Mouse (Mus musculus): ENCODE measurements around the gene Eif4e1b. TPM values are rescaled to one million over a fixed set of nuclear protein-coding genes. Genes with fewer than 3 reads are reported as not detected.

The Eif4e1b gene
- polyA plus RNA-seq, 1 experiment from 2014 or later: not detected

DNA sequence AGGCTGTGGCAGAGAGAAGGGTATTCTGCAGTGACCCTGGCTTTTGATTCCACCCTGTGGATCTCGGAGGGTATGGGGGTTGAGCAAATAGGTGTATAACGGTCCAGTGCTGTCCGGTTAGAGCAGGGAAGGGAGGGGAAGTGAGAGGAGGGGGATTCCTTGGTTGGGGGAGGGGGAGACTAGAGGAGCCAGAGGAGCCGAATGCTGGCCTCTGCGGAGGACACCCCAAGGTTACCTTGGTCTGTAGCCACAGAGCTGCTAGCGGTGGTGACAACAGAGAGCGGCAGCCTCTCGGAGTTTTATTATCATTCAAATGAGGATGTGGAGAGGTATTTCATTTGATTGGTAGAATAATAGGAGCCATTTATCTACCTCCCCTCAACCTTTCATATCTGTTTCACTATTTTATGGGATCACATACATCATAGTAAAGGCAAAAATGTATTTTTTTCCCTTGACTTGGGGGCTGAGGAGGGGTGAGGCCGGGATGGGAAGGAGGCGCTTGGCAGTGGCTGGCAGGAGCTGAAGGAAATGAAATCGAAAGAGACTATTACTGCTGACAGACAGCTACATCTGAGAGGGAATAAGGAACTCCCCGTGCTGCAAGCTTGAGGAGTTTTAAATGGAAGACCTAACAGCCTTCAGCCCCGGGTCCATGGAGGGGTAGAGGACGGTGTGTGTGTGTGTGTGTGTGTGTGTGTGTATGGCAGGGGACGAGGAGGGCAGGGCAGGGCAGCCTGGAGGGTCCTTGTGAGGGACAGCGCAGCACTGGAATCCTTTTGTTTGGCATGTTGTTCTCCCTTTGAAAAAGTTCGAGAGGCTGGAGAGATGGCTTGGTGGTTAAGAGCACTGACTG, 34.8 kb downstream of the Eif4e1b start:
- DNase-seq (ENCODE audit: low spot score) (no peak), ATAC-seq (ENCODE audit: insufficient number of reproducible peaks, low FRiP score, low TSS enrichment, low read depth) (no peak)
- Histone ChIP-seq H3K9ac (ENCODE audit: low read length) (no peak overlapping the region), H3K4me1 (ENCODE audit: control insufficient read depth, insufficient read depth, low read length) (no peaks in the 10 kb centered on the region), H3K9me3 (ENCODE audit: control insufficient read depth, low read length) (no peaks in the 10 kb centered on the region), H3K36me3 (ENCODE audit: control insufficient read depth, insufficient read depth, low read length) (no peaks in the 10 kb centered on the region), H3K27ac (replicated peaks; ENCODE audit: low read depth, low read length) (no peak overlapping the region), H3K4me2 (ENCODE audit: low read depth, severe bottlenecking) (no peak overlapping the region), H3K4me3 (ENCODE audit: low read depth, low read length) (no peak overlapping the region), H3K27me3 (ENCODE audit: control insufficient read depth, insufficient read depth, low read length) (no peaks in the 10 kb centered on the region)
- WGBS: 31% methylated on average over 16 of the region's 17 CpGs

DNA sequence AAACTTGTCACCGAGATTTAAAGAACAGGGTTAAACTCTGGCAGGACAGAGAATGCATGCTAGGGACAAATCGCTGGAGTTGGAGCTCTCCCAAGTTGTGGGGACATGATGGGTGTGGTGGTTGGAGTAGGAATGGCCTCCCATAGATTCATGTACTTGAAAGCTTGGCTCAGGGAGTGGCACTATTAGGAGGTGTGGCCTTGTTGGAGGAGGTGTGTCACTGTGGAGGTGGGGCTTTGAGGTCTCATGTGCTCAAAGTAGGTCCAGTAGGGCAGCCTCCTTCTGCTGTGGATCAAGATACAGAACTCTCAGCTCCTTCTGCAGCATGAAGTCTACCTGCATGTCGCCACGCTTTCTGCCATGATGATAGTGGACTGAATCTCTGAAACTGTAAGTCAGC, 37.3 kb downstream of the Eif4e1b start:
- H3K27ac ChIP-seq (replicated peaks; ENCODE audit: low read depth, low read length): no peak overlapping the region
- no peaks in the 10 kb centered on the region for H3K27me3 ChIP-seq (ENCODE audit: control insufficient read depth, insufficient read depth, low read length)
- H3K4me1 ChIP-seq (ENCODE audit: control insufficient read depth, insufficient read depth, low read length): 0 out of 2 replicates have a peak, but pooled peaks cover 4% of the 10 kb centered on the region
- no peak overlapping the region for H3K4me2 ChIP-seq (ENCODE audit: low read depth, severe bottlenecking)
- no peaks in the 10 kb centered on the region for H3K9me3 ChIP-seq (ENCODE audit: control insufficient read depth, low read length)
- no peak overlapping the region for H3K4me3 ChIP-seq (ENCODE audit: low read depth, low read length)
- ATAC-seq (ENCODE audit: insufficient number of reproducible peaks, low FRiP score, low TSS enrichment, low read depth) (no peak), DNase-seq (ENCODE audit: low spot score) (no peak)
- WGBS: 78% methylated on average over 4 of the region's 4 CpGs
- no peak overlapping the region for H3K9ac ChIP-seq (ENCODE audit: low read length)
- no peaks in the 10 kb centered on the region for H3K36me3 ChIP-seq (ENCODE audit: control insufficient read depth, insufficient read depth, low read length)

DNA sequence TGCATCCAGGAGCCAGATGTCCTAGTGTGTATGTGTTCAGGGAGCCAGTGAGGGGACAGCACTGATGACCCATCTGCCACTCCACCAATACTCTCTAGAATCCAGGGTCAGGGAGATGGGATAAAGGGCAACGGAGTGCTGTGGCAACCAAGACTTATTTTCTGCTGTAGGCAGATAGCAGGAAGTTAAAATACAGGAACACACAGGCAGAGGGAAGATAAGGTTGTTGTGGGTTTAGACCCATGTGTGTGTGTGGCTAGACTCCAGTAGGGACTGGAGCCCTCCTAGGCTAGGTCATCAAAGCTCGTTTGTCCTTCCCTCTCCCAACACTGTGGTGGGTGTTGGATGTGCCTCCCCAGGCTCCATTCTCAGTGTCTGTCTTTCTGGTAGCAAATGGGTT, 38.1 kb downstream of the Eif4e1b start:
- no peaks in the 10 kb centered on the region for H3K36me3 ChIP-seq (ENCODE audit: control insufficient read depth, insufficient read depth, low read length)
- H3K27me3 ChIP-seq (ENCODE audit: control insufficient read depth, insufficient read depth, low read length): no peaks in the 10 kb centered on the region
- 83% methylated on average over 2 of the region's 2 CpGs for WGBS
- no peaks in the 10 kb centered on the region for H3K9me3 ChIP-seq (ENCODE audit: control insufficient read depth, low read length)
- H3K9ac ChIP-seq (ENCODE audit: low read length): no peak overlapping the region
- 0 out of 2 replicates have a peak, but pooled peaks cover 4% of the 10 kb centered on the region for H3K4me1 ChIP-seq (ENCODE audit: control insufficient read depth, insufficient read depth, low read length)
- ATAC-seq (ENCODE audit: insufficient number of reproducible peaks, low FRiP score, low TSS enrichment, low read depth): no peak
- H3K4me3 ChIP-seq (ENCODE audit: low read depth, low read length): no peak overlapping the region
- DNase-seq (ENCODE audit: low spot score): no peak
- H3K4me2 ChIP-seq (ENCODE audit: low read depth, severe bottlenecking): no peak overlapping the region
- no peak overlapping the region for H3K27ac ChIP-seq (replicated peaks; ENCODE audit: low read depth, low read length)

DNA sequence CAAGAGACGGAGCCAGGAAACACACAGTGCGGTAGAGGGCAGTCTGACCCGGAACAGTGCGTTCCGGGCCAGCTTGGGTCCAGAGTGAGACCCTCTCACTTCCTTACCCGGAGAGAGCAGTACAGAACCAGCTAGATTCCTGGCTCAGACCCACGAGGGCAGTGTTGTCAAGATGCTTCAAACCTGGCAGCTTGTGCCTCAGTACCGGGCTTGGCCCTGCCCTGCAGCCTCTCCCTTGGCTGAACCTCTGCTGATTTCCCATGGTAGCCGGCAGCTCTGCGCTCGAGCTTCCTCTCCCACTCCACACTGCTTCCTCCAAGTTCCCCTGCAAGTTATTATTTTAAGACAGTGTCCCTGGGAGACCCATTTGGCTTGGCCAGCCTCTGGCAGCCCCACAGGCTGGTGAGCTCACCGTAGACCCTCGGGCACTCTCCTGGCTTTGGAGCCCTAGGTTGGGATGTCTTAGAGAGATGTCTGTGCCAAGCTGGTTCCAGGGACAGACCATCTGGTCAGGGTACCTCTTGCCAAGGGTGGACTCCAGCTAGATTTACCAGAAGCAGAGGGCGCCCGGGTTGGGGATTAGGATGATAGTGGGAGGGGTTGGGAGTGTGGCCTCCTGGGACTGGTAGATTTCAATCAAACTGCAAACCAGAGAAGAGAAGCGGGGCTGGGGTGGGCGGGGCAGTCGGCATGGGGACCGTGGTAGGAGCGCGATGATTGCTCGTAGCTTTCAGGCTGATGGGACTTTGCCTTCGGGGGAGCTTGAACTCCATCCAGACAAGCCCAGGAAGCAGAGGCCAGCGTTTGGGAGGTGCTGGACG, 40.5 kb downstream of the Eif4e1b start:
- no peak overlapping the region for H3K27ac ChIP-seq (replicated peaks; ENCODE audit: low read depth, low read length)
- ATAC-seq (ENCODE audit: insufficient number of reproducible peaks, low FRiP score, low TSS enrichment, low read depth) (no peak), DNase-seq (ENCODE audit: low spot score) (no peak)
- H3K36me3 ChIP-seq (ENCODE audit: control insufficient read depth, insufficient read depth, low read length): no peaks in the 10 kb centered on the region
- H3K9ac ChIP-seq (ENCODE audit: low read length): no peak overlapping the region
- H3K4me1 ChIP-seq (ENCODE audit: control insufficient read depth, insufficient read depth, low read length): 0 out of 2 replicates have a peak, but pooled peaks cover 4% of the 10 kb centered on the region
- H3K9me3 ChIP-seq (ENCODE audit: control insufficient read depth, low read length): no peaks in the 10 kb centered on the region
- H3K27me3 ChIP-seq (ENCODE audit: control insufficient read depth, insufficient read depth, low read length): no peaks in the 10 kb centered on the region
- WGBS: 19% methylated on average over 25 of the region's 25 CpGs
- H3K4me2 ChIP-seq (ENCODE audit: low read depth, severe bottlenecking): no peak overlapping the region
- no peak overlapping the region for H3K4me3 ChIP-seq (ENCODE audit: low read depth, low read length)

DNA sequence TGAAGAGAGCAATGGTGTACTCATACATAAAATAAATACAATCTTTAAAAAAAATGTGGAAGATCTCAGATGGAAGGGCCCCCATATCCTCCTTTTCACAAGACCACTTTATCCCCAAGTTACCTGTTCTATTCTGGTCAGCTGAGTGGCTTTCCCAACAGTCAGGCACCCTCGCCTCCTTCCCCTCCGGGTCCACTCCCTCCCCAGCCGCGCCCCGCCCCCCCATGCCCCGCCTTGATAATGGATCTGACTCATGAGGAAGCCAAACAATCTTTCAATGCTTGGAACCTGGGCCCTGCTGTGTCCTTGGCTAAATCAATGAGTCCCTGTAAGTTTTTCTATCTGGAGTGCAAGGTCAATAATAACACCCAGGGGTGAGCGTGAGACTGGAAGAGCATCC, 44.2 kb downstream of the Eif4e1b start:
- no peak for ATAC-seq (ENCODE audit: insufficient number of reproducible peaks, low FRiP score, low TSS enrichment, low read depth)
- Histone ChIP-seq H3K9ac (ENCODE audit: low read length) (no peak overlapping the region), H3K4me1 (ENCODE audit: control insufficient read depth, insufficient read depth, low read length) (0 out of 2 replicates have a peak, but pooled peaks cover 4% of the 10 kb centered on the region), H3K27me3 (ENCODE audit: control insufficient read depth, insufficient read depth, low read length) (no peaks in the 10 kb centered on the region), H3K4me2 (ENCODE audit: low read depth, severe bottlenecking) (no peak overlapping the region), H3K27ac (replicated peaks; ENCODE audit: low read depth, low read length) (no peak overlapping the region), H3K9me3 (ENCODE audit: control insufficient read depth, low read length) (no peaks in the 10 kb centered on the region), H3K36me3 (ENCODE audit: control insufficient read depth, insufficient read depth, low read length) (no peaks in the 10 kb centered on the region), H3K4me3 (ENCODE audit: low read depth, low read length) (no peak overlapping the region)
- 58% methylated on average over 7 of the region's 7 CpGs for WGBS
- no peak for DNase-seq (ENCODE audit: low spot score)

DNA sequence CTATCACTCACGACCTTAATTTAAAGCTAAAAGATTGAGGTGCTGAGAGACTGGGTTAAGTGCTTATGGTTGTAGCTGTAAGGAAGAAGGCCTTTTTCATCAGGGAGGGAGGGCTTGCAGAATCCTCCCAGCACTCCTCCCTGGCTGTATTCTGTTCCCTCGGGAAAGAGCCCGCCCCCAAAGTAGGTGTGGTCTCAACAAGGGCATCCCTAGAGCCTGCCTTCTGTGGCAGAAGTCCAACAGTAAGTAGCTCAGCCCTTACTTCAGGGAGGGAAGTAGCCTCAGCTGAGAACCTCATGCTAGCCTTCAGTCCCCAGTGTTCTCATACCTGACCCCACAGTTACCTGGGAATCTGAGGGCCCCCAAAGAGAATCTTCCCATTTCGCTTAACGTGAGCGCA, 44.7 kb downstream of the Eif4e1b start:
- no peak for DNase-seq (ENCODE audit: low spot score)
- 65% methylated on average over 6 of the region's 6 CpGs for WGBS
- H3K27ac ChIP-seq (replicated peaks; ENCODE audit: low read depth, low read length): no peak overlapping the region

DNA sequence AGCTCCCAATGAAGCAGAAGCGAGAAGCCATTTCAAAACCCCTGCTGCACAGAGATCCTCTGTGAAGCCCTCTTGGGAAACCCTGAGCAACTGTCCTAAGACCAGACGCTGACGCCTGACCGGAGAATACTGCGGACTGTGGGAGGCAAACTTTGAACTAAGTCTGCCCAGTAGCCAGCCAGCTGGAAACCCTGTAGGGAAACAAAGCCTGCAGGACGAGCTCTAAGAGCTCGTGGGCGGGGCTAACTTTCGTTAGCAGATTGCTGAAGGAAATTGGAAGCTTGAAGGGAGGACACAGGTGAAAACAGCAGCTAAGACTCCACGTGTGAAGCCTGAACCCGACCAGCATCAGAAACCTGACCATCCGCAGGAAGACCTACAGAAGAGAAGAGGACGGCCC, 45.7 kb downstream of the Eif4e1b start:
- H3K27ac ChIP-seq (replicated peaks; ENCODE audit: low read depth, low read length): no peak overlapping the region
- DNase-seq (ENCODE audit: low spot score): no peak
- H3K4me2 ChIP-seq (ENCODE audit: low read depth, severe bottlenecking): peak overlapping the region; percentile 12; the same call in 1 of the 2 replicates
- H3K36me3 ChIP-seq (ENCODE audit: control insufficient read depth, insufficient read depth, low read length): no peaks in the 10 kb centered on the region
- no peak overlapping the region for H3K4me3 ChIP-seq (ENCODE audit: low read depth, low read length)
- no peaks in the 10 kb centered on the region for H3K9me3 ChIP-seq (ENCODE audit: control insufficient read depth, low read length)
- 0 out of 2 replicates have a peak, but pooled peaks cover 4% of the 10 kb centered on the region for H3K4me1 ChIP-seq (ENCODE audit: control insufficient read depth, insufficient read depth, low read length)
- no peak for ATAC-seq (ENCODE audit: insufficient number of reproducible peaks, low FRiP score, low TSS enrichment, low read depth)
- H3K27me3 ChIP-seq (ENCODE audit: control insufficient read depth, insufficient read depth, low read length): no peaks in the 10 kb centered on the region
- no peak overlapping the region for H3K9ac ChIP-seq (ENCODE audit: low read length)
- WGBS: 9% methylated on average over 13 of the region's 13 CpGs

More for the DNA sequence above, 44.7 kb downstream of the Eif4e1b start:
- Histone ChIP-seq H3K36me3 (ENCODE audit: control insufficient read depth, insufficient read depth, low read length) (no peaks in the 10 kb centered on the region), H3K4me1 (ENCODE audit: control insufficient read depth, insufficient read depth, low read length) (0 out of 2 replicates have a peak, but pooled peaks cover 4% of the 10 kb centered on the region), H3K9ac (ENCODE audit: low read length) (no peak overlapping the region), H3K9me3 (ENCODE audit: control insufficient read depth, low read length) (no peaks in the 10 kb centered on the region), H3K4me2 (ENCODE audit: low read depth, severe bottlenecking) (no peak overlapping the region), H3K27me3 (ENCODE audit: control insufficient read depth, insufficient read depth, low read length) (no peaks in the 10 kb centered on the region), H3K4me3 (ENCODE audit: low read depth, low read length) (no peak overlapping the region)
- ATAC-seq (ENCODE audit: insufficient number of reproducible peaks, low FRiP score, low TSS enrichment, low read depth): no peak

DNA sequence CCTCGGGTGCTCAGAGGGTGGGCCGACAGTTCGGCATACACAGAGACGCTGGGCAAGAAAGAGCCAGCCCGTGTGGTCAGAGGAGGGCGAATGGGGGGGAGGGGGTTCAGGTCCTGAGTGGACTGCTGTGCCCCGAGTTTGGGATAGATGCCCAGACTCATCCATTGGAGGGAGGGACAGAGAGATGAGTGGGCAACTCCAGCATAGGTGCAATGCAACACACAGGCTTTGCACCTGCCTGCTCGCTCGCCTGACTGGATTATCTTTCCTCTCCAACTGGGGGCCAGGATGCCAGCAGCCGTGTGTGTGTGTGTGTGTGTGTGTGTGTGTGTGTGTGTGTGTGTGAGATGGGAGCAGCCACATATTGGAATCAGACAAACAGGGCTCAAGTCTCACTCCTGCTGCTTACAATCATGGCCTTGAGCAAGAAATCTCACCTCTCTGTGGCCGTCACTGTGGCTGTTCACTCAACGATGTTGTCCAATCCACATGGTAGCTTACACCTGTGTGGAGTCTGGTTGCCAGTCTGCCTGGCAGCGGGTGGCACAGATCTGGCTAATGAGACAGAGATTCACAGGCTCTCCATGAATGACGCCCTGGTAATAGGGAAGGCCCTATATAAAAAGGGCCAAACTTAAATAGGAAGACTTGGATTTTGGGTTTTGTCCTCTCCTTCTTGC, 52.7 kb downstream of the Eif4e1b start:
- H3K27ac ChIP-seq (replicated peaks; ENCODE audit: low read depth, low read length): no peak overlapping the region

More for the DNA sequence above, 52.7 kb downstream of the Eif4e1b start:
- ATAC-seq (ENCODE audit: insufficient number of reproducible peaks, low FRiP score, low TSS enrichment, low read depth) (no peak), DNase-seq (ENCODE audit: low spot score) (no peak)
- H3K4me3 ChIP-seq (ENCODE audit: low read depth, low read length): no peak overlapping the region
- H3K9ac ChIP-seq (ENCODE audit: low read length): no peak overlapping the region
- H3K36me3 ChIP-seq (ENCODE audit: control insufficient read depth, insufficient read depth, low read length): no peaks in the 10 kb centered on the region
- H3K9me3 ChIP-seq (ENCODE audit: control insufficient read depth, low read length): no peaks in the 10 kb centered on the region
- H3K4me2 ChIP-seq (ENCODE audit: low read depth, severe bottlenecking): no peak overlapping the region
- H3K27me3 ChIP-seq (ENCODE audit: control insufficient read depth, insufficient read depth, low read length): no peaks in the 10 kb centered on the region
- whole genome bisulfite sequencing: 71% methylated on average over 14 of the region's 14 CpGs
- H3K4me1 ChIP-seq (ENCODE audit: control insufficient read depth, insufficient read depth, low read length): peaks cover 13% of the 10 kb centered on the region
